ENCODE assay signal across 8 mouse cellular contexts in genomic region chr8:35123196-35123621, GRCm38 (mm10).
DNase-seq lines count a peak whose midpoint lies in the region; ATAC-seq and TF ChIP-seq lines count a peak whose summit lies in the region.

No protein-coding gene starts in this region.

- no peaks in the 10 kb centered on the region for H3K27me3 ChIP-seq in CH12.LX (replicated peaks)
- no peaks in the 10 kb centered on the region for H3K27me3 ChIP-seq in limb, embryonic 11.5 days (ENCODE audit: control insufficient read depth, insufficient read depth, low read length)
- no peaks in the 10 kb centered on the region for H3K27me3 ChIP-seq in midbrain, embryonic 10.5 days (ENCODE audit: low read depth, poor library complexity, severe bottlenecking)

- TF ChIP-seq EP300 in CH12.LX (IDR thresholded peaks at IDR 0.05; ENCODE audit: low read length), result no peak; the same call in 1 of the 2 replicates

- no peak for TF ChIP-seq CTCF in CH12.LX (conservative IDR thresholded peaks at IDR 0.05 in 1 of 2, IDR thresholded peaks at IDR 0.05 in 1 of 2; ENCODE audit: low read depth in 2 of 2, low read length in 2 of 2)
- TF ChIP-seq CTCF in bone marrow macrophage, adult 2 months (IDR thresholded peaks at IDR 0.05; ENCODE audit: low read depth, low read length), result no peak

- no peak overlapping the region for H3K9ac ChIP-seq in CH12.LX (ENCODE audit: insufficient read depth, low read depth)
- peak overlapping the region; percentile 28; the same call in 1 of the 2 replicates for H3K9ac ChIP-seq in limb, embryonic 11.5 days (ENCODE audit: low read length)

- dilution Hi-C loops in CH12.LX (cut with MboI; ENCODE audit: extremely low pct_ligation_motif_present, extremely low pct_unique_long_range_greater_than_20kb, low sequenced_read_pairs), result no loop called here

- peak overlapping the region; percentile 80 for H3K4me2 ChIP-seq in CH12.LX (ENCODE audit: insufficient read depth, low read depth, poor library complexity, severe bottlenecking)
- peak overlapping the region; percentile 39 for H3K4me2 ChIP-seq in limb, embryonic 11.5 days (ENCODE audit: low read depth, severe bottlenecking)

- TF ChIP-seq RAD21 in CH12.LX (IDR thresholded peaks at IDR 0.05; ENCODE audit: low read depth, low read length), result no peak

- peaks cover 7 to 29% of the 10 kb centered on the region in 2 experiments for H3K4me1 ChIP-seq in CH12.LX (ENCODE audit: control insufficient read depth in 1 of 2, insufficient read depth in 2 of 2)
- peaks cover 28% of the 10 kb centered on the region for H3K4me1 ChIP-seq in bone marrow macrophage, adult 2 months (ENCODE audit: control insufficient read depth, insufficient read depth, low read length)
- H3K4me1 ChIP-seq in limb, embryonic 11.5 days (ENCODE audit: control insufficient read depth, insufficient read depth, low read length), result no peaks in the 10 kb centered on the region
- H3K4me1 ChIP-seq in midbrain, embryonic 10.5 days, result peaks cover 18% of the 10 kb centered on the region

- no peak for ATAC-seq in limb, embryonic 11.5 days (ENCODE audit: insufficient number of reproducible peaks, low FRiP score, low TSS enrichment, low read depth)

- peak; percentile 92 for DNase-seq in CH12.LX (ENCODE audit: extremely low read depth)
- DNase-seq in gastrocnemius, postnatal 25 days, result peak; percentile 8
- DNase-seq in induced T-regulatory cell, adult 2 months (ENCODE audit: low read depth), result peak; percentile 68
- DNase-seq in limb, embryonic 11.5 days (ENCODE audit: low spot score), result peak; percentile 58
- peak; percentile 54 for DNase-seq in midbrain, embryonic 10.5 days (ENCODE audit: low spot score)
- peak; percentile 68 to 74 for DNase-seq in spleen, postnatal 36 days (ENCODE audit: low spot score in 2 of 2)
- no peak for DNase-seq in adrenal gland, postnatal 4 days (ENCODE audit: low spot score in 2 of 2)

- no peaks in the 10 kb centered on the region for H3K9me3 ChIP-seq in CH12.LX (replicated peaks; ENCODE audit: low read length)
- H3K9me3 ChIP-seq in limb, embryonic 11.5 days (ENCODE audit: control insufficient read depth, low read length), result no peaks in the 10 kb centered on the region
- no peaks in the 10 kb centered on the region for H3K9me3 ChIP-seq in midbrain, embryonic 10.5 days (replicated peaks)

- peak overlapping the region in 1 of 3 experiments; percentile 30 for H3K4me3 ChIP-seq in CH12.LX (replicated peaks in 1 of 3; ENCODE audit: low read depth in 2 of 3, low read length in 2 of 3, poor library complexity in 1 of 3)
- no peak overlapping the region for H3K4me3 ChIP-seq in bone marrow macrophage, adult 2 months (ENCODE audit: insufficient read depth, low read length)
- H3K4me3 ChIP-seq in limb, embryonic 11.5 days (ENCODE audit: low read depth, low read length), result peak overlapping the region; percentile 12
- peak overlapping the region; percentile 50 for H3K4me3 ChIP-seq in midbrain, embryonic 10.5 days

- H3K27ac ChIP-seq in CH12.LX (ENCODE audit: insufficient read depth, low read depth), result peak overlapping the region; percentile 41; the same call in 1 of the 2 replicates
- peak overlapping the region; percentile 40 for H3K27ac ChIP-seq in bone marrow macrophage, adult 2 months (ENCODE audit: insufficient read depth, low read depth, low read length)
- H3K27ac ChIP-seq in limb, embryonic 11.5 days (replicated peaks; ENCODE audit: low read depth, low read length), result no peak overlapping the region
- peak overlapping the region; percentile 76 for H3K27ac ChIP-seq in midbrain, embryonic 10.5 days (replicated peaks)

- peak; percentile 44 for TF ChIP-seq POLR2A in CH12.LX (IDR thresholded peaks at IDR 0.05; ENCODE audit: low read depth, low read length)
- no peak for TF ChIP-seq POLR2A in bone marrow macrophage, adult 2 months (IDR thresholded peaks at IDR 0.05; ENCODE audit: borderline replicate concordance, low read depth, low read length)

- WGBS in limb, embryonic 11.5 days, result 7% methylated on average over 14 of the region's 14 CpGs
- 4% methylated on average over 14 of the region's 14 CpGs for WGBS in midbrain, embryonic 10.5 days

- in situ Hi-C loops in CH12.LX (cut with MboI; ENCODE audit: low pct_ligation_motif_present, low pct_unique_long_range_greater_than_20kb, low sequenced_read_pairs), result no loop called here

- H3K79me2 ChIP-seq in CH12.LX (replicated peaks; ENCODE audit: control insufficient read depth, extremely low read depth, insufficient read depth, poor library complexity, severe bottlenecking), result no peaks in the 10 kb centered on the region

- no peaks in the 10 kb centered on the region for H3K36me3 ChIP-seq in CH12.LX (replicated peaks in 1 of 2; ENCODE audit: control insufficient read depth in 1 of 2, insufficient read depth in 1 of 2, low read length in 1 of 2)
- no peaks in the 10 kb centered on the region for H3K36me3 ChIP-seq in limb, embryonic 11.5 days (ENCODE audit: control insufficient read depth, insufficient read depth, low read length)
- H3K36me3 ChIP-seq in midbrain, embryonic 10.5 days, result no peaks in the 10 kb centered on the region

TF ChIP-seq in CH12.LX, 34 proteins besides CTCF, POLR2A, EP300 and RAD21:
- TF ChIP-seq BHLHE40 (IDR thresholded peaks at IDR 0.05; ENCODE audit: low read depth, low read length) (no peak), MAFK (IDR thresholded peaks at IDR 0.05; ENCODE audit: insufficient replicate concordance, low read length) (no peak), ZC3H11A (IDR thresholded peaks at IDR 0.05; ENCODE audit: low read depth, low read length) (no peak), MYC (IDR thresholded peaks at IDR 0.05; ENCODE audit: low read depth, low read length) (no peak), CHD1 (IDR thresholded peaks at IDR 0.05; ENCODE audit: low read depth, low read length) (no peak), USF1 (IDR thresholded peaks at IDR 0.05; ENCODE audit: low read depth, low read length) (no peak), ZKSCAN1 (IDR thresholded peaks at IDR 0.05; ENCODE audit: borderline replicate concordance, low read depth, low read length) (no peak), NELFE (IDR thresholded peaks at IDR 0.05; ENCODE audit: low read depth, low read length) (no peak), KAT2A (IDR thresholded peaks at IDR 0.05; ENCODE audit: insufficient replicate concordance, low read length) (no peak), POLR2AphosphoS2 (IDR thresholded peaks at IDR 0.05; ENCODE audit: low read depth, low read length) (no peak), MXI1 (IDR thresholded peaks at IDR 0.05; ENCODE audit: low read depth, low read length) (no peak), MAZ (IDR thresholded peaks at IDR 0.05; ENCODE audit: low read depth, low read length) (no peak), PAX5 (IDR thresholded peaks at IDR 0.05; ENCODE audit: low read length) (no peak), GABPA (IDR thresholded peaks at IDR 0.05; ENCODE audit: insufficient replicate concordance, low read depth, low read length) (no peak), MEF2A (IDR thresholded peaks at IDR 0.05; ENCODE audit: borderline replicate concordance, low read depth, low read length) (no peak), ELF1 (IDR thresholded peaks at IDR 0.05; ENCODE audit: low read depth, low read length) (peak; percentile 84), ETS1 (conservative IDR thresholded peaks at IDR 0.05; ENCODE audit: low read depth, low read length) (peak; percentile 29; the same call in 1 of the 2 replicates), TBP (conservative IDR thresholded peaks at IDR 0.05; ENCODE audit: low read depth, low read length) (no peak), USF2 (conservative IDR thresholded peaks at IDR 0.05; ENCODE audit: low read depth, low read length) (no peak), TCF12 (IDR thresholded peaks at IDR 0.05; ENCODE audit: low read depth, low read length) (peak; percentile 21; the same call in 1 of the 2 replicates), HCFC1 (IDR thresholded peaks at IDR 0.05; ENCODE audit: low read depth, low read length) (0 out of 2 replicates have a peak, but pooled peaks have one; percentile 18), JUN (IDR thresholded peaks at IDR 0.05; ENCODE audit: insufficient read depth, low read depth, low read length) (no peak), IRF4 (IDR thresholded peaks at IDR 0.05; ENCODE audit: low read depth, low read length) (peak; percentile 43; the same call in 1 of the 2 replicates), CHD2 (IDR thresholded peaks at IDR 0.05; ENCODE audit: low read length) (no peak), SIN3A (IDR thresholded peaks at IDR 0.05; ENCODE audit: low read length) (no peak), ZNF384 (IDR thresholded peaks at IDR 0.05; ENCODE audit: low read depth, low read length) (peak; percentile 62), JUND (conservative IDR thresholded peaks at IDR 0.05; ENCODE audit: low read depth, low read length) (no peak), RCOR1 (conservative IDR thresholded peaks at IDR 0.05; ENCODE audit: low read depth, low read length) (no peak), UBTF (IDR thresholded peaks at IDR 0.05; ENCODE audit: low read depth, low read length) (no peak), ZMIZ1 (IDR thresholded peaks at IDR 0.05; ENCODE audit: low read depth, low read length) (no peak), SMC3 (IDR thresholded peaks at IDR 0.05; ENCODE audit: low read depth, low read length) (no peak), NRF1 (IDR thresholded peaks at IDR 0.05; ENCODE audit: low read depth, low read length) (no peak), E2F4 (IDR thresholded peaks at IDR 0.05; ENCODE audit: insufficient replicate concordance, low read depth, low read length) (no peak), MAX (IDR thresholded peaks at IDR 0.05; ENCODE audit: low read length) (no peak)

Comparison
In these comparisons a context has a peak if more than half of its experiments do, and no peak if none do; other contexts are left out.
1. DNase-seq: peak in CH12.LX (single experiment), gastrocnemius, postnatal 25 days (single experiment), induced T-regulatory cell, adult 2 months (single experiment), limb, embryonic 11.5 days (single experiment), midbrain, embryonic 10.5 days (single experiment) and spleen, postnatal 36 days (2 of 2); none in adrenal gland, postnatal 4 days (0 of 2).